Mouse (Mus musculus): ENCODE data around the gene Pias1. TPM values are rescaled to one million over a fixed set of nuclear protein-coding genes. Genes with fewer than 3 reads are reported as not detected.

Gene Pias1
- polyA plus RNA-seq, 1 experiment from 2014 or later: 54.6 TPM

DNA sequence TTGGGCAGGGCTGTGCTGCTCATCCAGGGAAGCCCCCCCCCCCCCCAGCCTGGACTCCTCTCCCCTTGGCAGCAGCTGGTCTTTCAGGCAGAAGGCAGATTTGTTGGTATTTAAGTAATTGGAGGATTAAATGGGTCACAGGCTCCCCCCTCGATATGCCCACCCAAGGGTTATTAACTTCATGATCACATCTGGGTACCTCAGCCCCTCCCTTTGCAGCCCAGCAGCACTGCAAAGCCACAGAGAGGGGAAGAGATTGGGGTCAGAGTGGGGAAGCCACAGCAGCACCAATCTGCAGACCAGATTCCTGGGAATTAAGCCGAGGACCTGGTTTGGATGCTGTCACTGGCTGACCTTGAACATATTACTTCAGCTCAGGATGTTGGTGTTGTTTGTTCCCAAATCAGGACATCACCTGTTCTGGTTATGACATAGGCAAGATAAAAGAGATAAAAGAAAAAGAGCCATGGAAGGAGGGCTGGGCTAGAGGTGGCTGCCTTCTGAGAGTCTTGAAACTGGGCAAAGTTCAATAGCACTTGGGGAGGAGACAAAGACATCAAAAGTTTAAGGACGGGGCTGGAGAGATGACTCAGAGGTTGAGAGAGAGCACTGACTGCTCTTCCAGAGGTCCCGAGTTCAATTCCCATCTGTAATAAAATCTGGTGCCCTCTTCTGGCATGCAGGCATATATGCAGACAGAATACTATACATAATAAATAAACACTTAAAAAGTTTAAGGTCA lies 151.8 kb downstream of the Pias1 start:
- H3K4me2 ChIP-seq (replicated peaks): no peak overlapping the region

DNA sequence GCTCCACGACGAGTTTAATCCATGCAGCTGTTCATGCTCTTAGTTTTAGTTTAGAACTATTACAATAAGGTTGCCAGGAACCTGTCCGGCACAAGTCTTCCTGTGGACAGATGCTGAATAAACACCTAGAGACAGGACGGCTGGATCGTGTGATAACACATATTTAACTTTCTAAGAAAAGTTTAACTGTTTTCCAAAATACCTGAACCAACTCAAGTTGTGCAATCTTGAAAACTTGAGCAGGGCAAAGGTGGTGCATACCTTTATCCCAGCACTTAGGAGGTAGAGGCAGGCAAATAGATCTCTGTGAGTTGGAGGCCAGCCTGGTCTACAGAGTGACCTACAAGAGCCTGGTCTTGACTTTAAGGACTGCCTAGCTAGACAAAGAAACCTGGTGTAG lies 152.8 kb downstream of the Pias1 start:
- DNase-seq (ENCODE audit: low spot score) (no peak), ATAC-seq (ENCODE audit: low FRiP score) (no peak)
- Histone ChIP-seq H3K9ac (no peak overlapping the region), H3K9me3 (ENCODE audit: control insufficient read depth, low read length) (no peaks in the 10 kb centered on the region), H3K27ac (no peak overlapping the region), H3K27me3 (ENCODE audit: control insufficient read depth, insufficient read depth, low read length) (no peaks in the 10 kb centered on the region), H3K4me1 (replicated peaks; ENCODE audit: control insufficient read depth, insufficient read depth, low read length) (peaks cover 8% of the 10 kb centered on the region), H3K4me2 (replicated peaks) (no peak overlapping the region), H3K36me3 (replicated peaks; ENCODE audit: control insufficient read depth, insufficient read depth) (no peaks in the 10 kb centered on the region), H3K4me3 (replicated peaks; ENCODE audit: low read length) (no peak overlapping the region)
- 85% methylated on average over 5 of the region's 5 CpGs for WGBS

More for the DNA sequence above, 151.8 kb downstream of the Pias1 start:
- H3K4me3 ChIP-seq (replicated peaks; ENCODE audit: low read length): no peak overlapping the region
- H3K36me3 ChIP-seq (replicated peaks; ENCODE audit: control insufficient read depth, insufficient read depth): no peaks in the 10 kb centered on the region
- no peaks in the 10 kb centered on the region for H3K27me3 ChIP-seq (ENCODE audit: control insufficient read depth, insufficient read depth, low read length)
- peaks cover 8% of the 10 kb centered on the region for H3K4me1 ChIP-seq (replicated peaks; ENCODE audit: control insufficient read depth, insufficient read depth, low read length)
- no peak for DNase-seq (ENCODE audit: low spot score)
- 53% methylated on average over 4 of the region's 4 CpGs for WGBS
- no peak overlapping the region for H3K27ac ChIP-seq
- H3K9ac ChIP-seq: no peak overlapping the region
- no peaks in the 10 kb centered on the region for H3K9me3 ChIP-seq (ENCODE audit: control insufficient read depth, low read length)
- no peak for ATAC-seq (ENCODE audit: low FRiP score)

DNA sequence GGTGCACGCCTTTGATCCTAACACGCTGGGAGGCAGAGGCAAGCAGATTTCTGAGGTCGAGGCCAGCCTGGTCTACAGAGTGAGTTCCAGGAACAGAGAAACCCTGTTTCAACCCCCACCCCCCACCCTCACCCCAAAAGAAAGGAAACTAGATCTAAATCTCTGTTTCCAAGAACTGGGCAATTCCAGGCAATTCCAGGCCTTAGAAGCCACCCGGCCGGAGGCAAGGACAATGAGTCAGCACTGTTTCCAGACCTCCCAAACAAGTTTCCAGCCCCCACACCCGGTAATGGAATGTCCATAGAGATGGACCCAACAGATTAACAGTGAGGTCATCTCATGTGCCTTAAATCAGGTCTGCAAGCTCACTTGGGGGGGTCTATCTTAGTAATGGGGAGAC lies 157.8 kb downstream of the Pias1 start:
- 87% methylated on average over 6 of the region's 6 CpGs for WGBS
- ATAC-seq (ENCODE audit: low FRiP score) (no peak), DNase-seq (ENCODE audit: low spot score) (no peak)
- no peak overlapping the region for H3K9ac ChIP-seq
- no peak overlapping the region for H3K4me3 ChIP-seq (replicated peaks; ENCODE audit: low read length)
- H3K36me3 ChIP-seq (replicated peaks; ENCODE audit: control insufficient read depth, insufficient read depth): no peaks in the 10 kb centered on the region
- H3K4me2 ChIP-seq (replicated peaks): no peak overlapping the region
- H3K9me3 ChIP-seq (ENCODE audit: control insufficient read depth, low read length): no peaks in the 10 kb centered on the region
- H3K4me1 ChIP-seq (replicated peaks; ENCODE audit: control insufficient read depth, insufficient read depth, low read length): peaks cover 7% of the 10 kb centered on the region
- no peak overlapping the region for H3K27ac ChIP-seq
- H3K27me3 ChIP-seq (ENCODE audit: control insufficient read depth, insufficient read depth, low read length): no peaks in the 10 kb centered on the region

DNA sequence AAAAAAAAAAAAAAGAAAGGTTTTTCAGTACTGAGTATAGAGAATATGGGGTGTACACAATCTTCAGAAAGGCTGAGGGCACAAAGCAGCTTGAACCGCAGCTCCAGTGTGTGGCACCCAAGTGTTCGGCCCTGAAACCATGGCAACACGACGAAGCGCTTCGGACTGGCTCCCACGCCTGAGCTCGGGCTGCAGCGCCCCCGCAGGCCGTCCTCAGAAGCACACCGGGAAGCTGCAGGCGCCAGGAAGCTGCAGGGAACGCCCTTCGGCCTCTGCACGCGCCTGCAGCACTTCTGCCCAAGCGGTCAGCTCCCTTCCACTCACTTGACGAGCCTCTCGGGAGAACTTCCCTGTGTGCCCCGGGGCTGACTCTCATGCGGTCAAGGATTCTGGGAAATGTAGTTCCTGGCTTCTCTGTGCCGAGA lies 159.1 kb downstream of the Pias1 start:
- ATAC-seq (ENCODE audit: low FRiP score) (peak; percentile 93), DNase-seq (ENCODE audit: low spot score) (peak; percentile 94)
- H3K36me3 ChIP-seq (replicated peaks; ENCODE audit: control insufficient read depth, insufficient read depth): no peaks in the 10 kb centered on the region
- H3K4me1 ChIP-seq (replicated peaks; ENCODE audit: control insufficient read depth, insufficient read depth, low read length): peaks cover 7% of the 10 kb centered on the region
- 0 out of 2 replicates have a peak overlapping the region, but pooled peaks have one; percentile 13 for H3K9ac ChIP-seq
- under 1% methylated on average over 23 of the region's 23 CpGs for WGBS
- peak overlapping the region; percentile 58; the same call in 1 of the 2 replicates for H3K27ac ChIP-seq
- peak overlapping the region; percentile 50 for H3K4me2 ChIP-seq (replicated peaks)
- no peaks in the 10 kb centered on the region for H3K27me3 ChIP-seq (ENCODE audit: control insufficient read depth, insufficient read depth, low read length)
- H3K4me3 ChIP-seq (replicated peaks; ENCODE audit: low read length): peak overlapping the region; percentile 31
- H3K9me3 ChIP-seq (ENCODE audit: control insufficient read depth, low read length): no peaks in the 10 kb centered on the region

Other genes starting within 250 kb of the Pias1 start
- gene Fem1b, start 176.0 kb downstream of the Pias1 start, polyA plus RNA-seq (2014; fragmentation: Nextera tagmentation; extraction: Ambion mirVana): 86.6 and 101 TPM in 2 replicates
- 5.4 and 7.1 TPM in 2 replicates for gene Cln6, start 149.1 kb downstream of the Pias1 start, polyA plus RNA-seq (2014; fragmentation: Nextera tagmentation; extraction: Ambion mirVana)
- gene Calml4, start 129.8 kb downstream of the Pias1 start, polyA plus RNA-seq (2014; fragmentation: Nextera tagmentation; extraction: Ambion mirVana): 16.7 and 32.8 TPM in 2 replicates
- 19.5 and 21.5 TPM in 2 replicates for gene Skor1, start 161.0 kb upstream of the Pias1 start, polyA plus RNA-seq (2014; fragmentation: Nextera tagmentation; extraction: Ambion mirVana)

Data from hindbrain, embryonic 14.5 days (tissue).